Mouse (Mus musculus) spleen, embryonic (tissue): ENCODE results near the gene Ccdc144b.

Source experiments
- CTCF ChIA-PET: fragments of 350-600 bp; sonication (Branson Sonifier 250); formaldehyde crosslinking; loops from one replicate; lab custom pipeline; 2022; lab: Charles Lee

Gene Ccdc144b

GRCm38 (mm10) chr3:36053447-36053846, at the start of gene Ccdc144b:
Gene Ccdc144b, minus strand, starts transcription at chr3:36053547.
- CTCF ChIA-PET = interaction anchor here (0.6 kb wide), 1 partner anchor 225 kb away, joined by 15 read pairs; no protein-coding TSS in a partner anchor

- CTCF ChIA-PET = no interaction called here
These were observed 42.0 kb upstream of the Ccdc144b start for GRCm38 (mm10) chr3:36095371-36095770.

- CTCF ChIA-PET = no interaction called here
These were observed 34.2 kb upstream of the Ccdc144b start for GRCm38 (mm10) chr3:36087591-36087990.

GRCm38 (mm10) chr3:36085394-36085793, 32.0 kb upstream of the Ccdc144b start:
- CTCF ChIA-PET = no interaction called here

- CTCF ChIA-PET = interaction anchor here (0.6 kb wide), 1 partner anchor 57 kb away, joined by 3 read pairs; no protein-coding TSS in a partner anchor
These were observed 30.0 kb upstream of the Ccdc144b start for GRCm38 (mm10) chr3:36083381-36083780.

GRCm38 (mm10) chr3:36082843-36083242, 29.5 kb upstream of the Ccdc144b start:
- CTCF ChIA-PET = interaction anchor here (0.6 kb wide), 1 partner anchor 57 kb away, joined by 3 read pairs; no protein-coding TSS in a partner anchor

GRCm38 (mm10) chr3:36080741-36081140, 27.4 kb upstream of the Ccdc144b start:
- CTCF ChIA-PET = no interaction called here

GRCm38 (mm10) chr3:36079886-36080285, 26.5 kb upstream of the Ccdc144b start:
- CTCF ChIA-PET = no interaction called here

GRCm38 (mm10) chr3:36077386-36077785, 24.0 kb upstream of the Ccdc144b start:
- CTCF ChIA-PET = no interaction called here

GRCm38 (mm10) chr3:36075466-36075865, 22.1 kb upstream of the Ccdc144b start:
- CTCF ChIA-PET = no interaction called here

- CTCF ChIA-PET = no interaction called here
These were observed 20.9 kb upstream of the Ccdc144b start for GRCm38 (mm10) chr3:36074231-36074630.

GRCm38 (mm10) chr3:36071047-36071446, 17.7 kb upstream of the Ccdc144b start:
- CTCF ChIA-PET = no interaction called here

- CTCF ChIA-PET = no interaction called here
These were observed 17.1 kb upstream of the Ccdc144b start for GRCm38 (mm10) chr3:36070436-36070835.

- CTCF ChIA-PET = no interaction called here
These were observed 14.4 kb upstream of the Ccdc144b start for GRCm38 (mm10) chr3:36067731-36068130.

GRCm38 (mm10) chr3:36065843-36066651, 12.7 kb upstream of the Ccdc144b start, which contains the start of gene Acad9:
Gene Acad9, plus strand, starts transcription at chr3:36065979.
- CTCF ChIA-PET = interaction anchor here (0.7 to 0.9 kb wide), 2 partner anchors 66 to 102 kb away, joined by 3 to 4 read pairs; partner anchors contain the start of gene Mccc1

GRCm38 (mm10) chr3:36065166-36065565, 11.8 kb upstream of the Ccdc144b start:
- CTCF ChIA-PET = interaction anchor here (0.9 kb wide), 1 partner anchor 65 kb away, joined by 3 read pairs; the partner anchor contains the start of gene Mccc1

- CTCF ChIA-PET = no interaction called here
These were observed 11.3 kb upstream of the Ccdc144b start for GRCm38 (mm10) chr3:36064592-36065061.

GRCm38 (mm10) chr3:36060096-36060850, 6.9 kb upstream of the Ccdc144b start:
- CTCF ChIA-PET = interaction anchor here (0.5 kb wide), 1 partner anchor 74 kb away, joined by 3 read pairs; no protein-coding TSS in a partner anchor

- CTCF ChIA-PET = no interaction called here
These were observed 4.2 kb downstream of the Ccdc144b start for GRCm38 (mm10) chr3:36049106-36049505.

GRCm38 (mm10) chr3:36045086-36045485, 8.3 kb downstream of the Ccdc144b start:
- CTCF ChIA-PET = no interaction called here

GRCm38 (mm10) chr3:36044520-36044919, 8.8 kb downstream of the Ccdc144b start:
- CTCF ChIA-PET = no interaction called here
